Mouse (Mus musculus): Measurements from ENCODE around the gene Dlg2.

The Dlg2 gene

DNA sequence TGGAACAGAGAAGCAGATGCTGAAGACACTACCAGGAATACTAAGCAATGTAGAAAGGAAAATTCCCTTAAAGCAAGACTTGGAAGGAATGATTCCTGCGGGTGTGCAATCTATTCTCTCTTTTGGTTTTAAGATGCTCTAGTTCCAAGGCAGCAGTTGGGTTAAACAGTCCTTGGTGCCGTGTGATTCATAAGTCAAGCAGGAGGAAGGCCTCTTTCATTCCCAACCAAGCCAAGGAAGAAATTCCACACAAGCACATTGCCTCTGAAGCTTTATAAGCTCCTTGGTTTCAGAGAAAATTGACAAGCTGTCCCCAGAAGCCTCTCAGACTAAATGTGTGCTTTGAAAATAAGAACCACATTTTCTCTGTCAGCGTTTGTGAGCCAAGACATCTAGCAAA lies 1309.4 kb downstream of the Dlg2 start:
- DNase-seq = no peak

DNA sequence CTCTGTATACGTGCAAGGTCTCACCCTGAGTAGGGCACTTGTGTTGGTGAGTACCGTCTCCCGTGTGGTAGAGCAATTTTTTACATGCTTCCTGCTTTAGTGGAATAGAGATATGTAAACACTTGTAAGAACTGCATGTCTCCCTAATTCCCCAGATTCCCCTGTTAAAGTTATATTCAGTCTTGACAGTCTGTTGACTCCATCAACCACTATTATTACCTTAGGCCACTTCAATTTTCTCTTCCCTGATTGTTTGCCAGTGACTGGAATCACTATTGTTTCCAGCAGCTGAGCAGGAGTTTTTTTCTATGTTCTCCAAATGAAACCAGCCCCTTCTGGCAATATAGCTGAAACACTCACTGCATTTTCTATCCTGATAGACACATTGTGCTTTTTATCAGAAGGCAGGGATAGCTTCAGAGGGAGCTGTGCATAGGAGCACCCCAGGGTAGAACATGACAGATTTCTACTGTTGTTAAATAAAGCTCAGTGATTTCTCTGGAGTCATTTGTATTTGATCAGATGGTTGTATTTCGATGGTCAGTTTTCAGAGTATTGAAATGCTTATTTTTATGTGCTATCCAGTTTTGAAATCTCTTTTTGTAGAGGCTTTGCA lies 1314.6 kb downstream of the Dlg2 start:
- no peak for DNase-seq

DNA sequence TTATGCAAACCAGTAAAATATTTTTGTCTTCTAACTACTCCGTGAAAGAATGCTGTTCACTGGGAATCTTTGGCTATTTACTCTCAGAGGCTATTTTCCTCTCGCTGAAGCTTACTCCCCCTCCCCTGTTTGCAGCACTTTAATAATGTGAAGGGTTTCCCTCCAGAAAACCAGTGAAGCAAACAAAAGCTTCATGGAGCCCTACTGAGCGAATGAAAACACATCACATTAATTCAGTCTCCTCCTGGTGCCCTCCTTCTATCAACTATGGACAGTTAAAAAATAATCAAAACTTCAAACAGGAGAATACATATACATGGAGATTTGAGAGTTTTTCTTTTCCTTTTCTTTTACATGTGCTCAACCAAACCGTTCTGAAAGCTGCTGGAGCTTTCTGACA lies 1330.2 kb downstream of the Dlg2 start:
- DNase-seq = no peak

DNA sequence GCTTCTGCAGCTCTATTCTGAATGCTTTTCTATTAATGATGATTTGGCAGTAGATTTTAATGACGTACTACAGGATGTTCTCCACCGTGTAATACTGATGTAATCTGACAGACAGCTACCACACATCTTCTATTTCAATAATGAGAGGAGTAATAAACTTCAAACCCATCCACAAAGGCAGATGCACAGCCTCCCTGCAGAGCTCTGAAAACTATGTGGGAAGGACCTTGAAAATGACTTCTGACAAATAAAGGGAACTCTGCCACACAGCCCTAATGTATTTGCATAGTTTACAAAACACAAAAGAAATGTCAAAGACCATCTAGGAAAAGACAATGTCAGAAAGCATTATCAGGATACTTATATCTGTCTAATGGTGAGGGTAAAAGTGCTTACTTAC lies 1334.3 kb downstream of the Dlg2 start:
- DNase-seq = no peak

DNA sequence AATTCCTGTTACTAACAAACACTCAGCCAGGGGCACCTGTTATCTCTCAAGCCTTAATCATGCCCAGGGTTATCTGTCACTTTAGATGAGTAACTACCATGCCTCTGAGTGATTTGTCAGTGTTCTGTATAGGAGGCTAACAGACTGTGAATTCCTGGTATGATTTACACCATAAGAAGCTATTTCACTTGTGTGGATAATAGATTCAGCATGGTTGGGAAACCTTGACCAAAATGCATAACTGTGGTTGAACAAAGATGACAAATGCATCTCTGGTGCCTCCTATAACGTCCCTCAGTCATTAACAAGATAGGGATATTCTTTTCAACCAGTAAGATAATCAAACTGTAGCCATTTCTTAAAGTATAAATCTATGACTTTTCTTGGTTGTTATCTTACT lies 1341.5 kb downstream of the Dlg2 start:
- no peak for DNase-seq

DNA sequence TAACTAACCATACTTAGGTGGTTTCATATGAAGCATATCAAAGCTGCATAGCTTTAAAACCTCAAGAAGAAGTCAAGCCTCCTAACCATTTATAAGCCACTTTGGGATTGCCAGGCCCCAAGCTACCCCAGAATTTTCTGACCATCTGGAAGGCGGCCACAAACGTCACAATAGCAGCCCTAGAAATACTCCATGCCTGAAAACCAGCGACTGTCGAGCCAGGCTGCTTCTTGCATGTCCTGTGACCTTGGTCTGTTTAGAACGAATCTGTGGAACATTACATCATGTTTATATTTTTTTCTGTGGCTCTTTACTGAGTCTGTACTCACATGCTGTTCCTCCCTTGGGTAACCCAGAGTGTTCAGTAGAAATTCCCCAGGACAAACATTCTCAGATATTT lies 1355.7 kb downstream of the Dlg2 start:
- DNase-seq = no peak

DNA sequence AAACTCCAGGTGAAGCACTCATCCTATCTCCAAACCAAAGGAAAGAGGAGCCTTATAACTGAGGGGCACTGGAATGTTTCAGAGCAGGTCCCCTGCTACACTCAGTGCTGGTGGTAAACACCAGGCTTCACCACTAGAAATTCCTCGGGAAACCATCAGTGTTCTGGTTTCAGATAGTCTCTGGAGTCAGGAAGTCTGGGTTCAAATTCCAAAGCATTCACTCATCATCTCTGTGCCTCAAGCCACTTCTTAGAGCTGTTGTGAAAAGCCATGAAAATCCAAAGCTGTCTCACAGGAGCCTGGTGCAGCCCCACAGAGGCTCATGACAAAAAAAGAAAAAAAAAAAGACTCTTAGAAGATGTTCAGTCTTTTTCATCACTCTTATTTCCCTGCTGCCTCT lies 1369.3 kb downstream of the Dlg2 start:
- no peak for DNase-seq

DNA sequence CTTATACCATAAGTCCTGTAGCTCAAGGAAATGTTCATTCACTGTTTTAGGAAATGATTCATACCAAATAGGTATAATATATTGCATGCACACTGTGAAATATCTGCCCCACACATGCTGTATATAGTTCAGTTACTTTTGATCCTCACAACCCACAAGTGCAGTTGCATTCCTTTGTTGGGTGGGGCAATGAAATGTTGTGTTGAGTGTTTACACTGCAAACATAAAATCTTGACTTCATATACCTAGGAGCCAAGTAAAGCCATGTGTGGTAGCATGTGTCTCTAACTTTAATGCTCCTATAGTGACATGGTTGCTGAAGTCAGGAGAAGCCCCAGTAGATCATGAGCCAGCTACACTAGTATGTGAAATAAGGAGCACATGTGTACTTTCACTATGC lies 1372.9 kb downstream of the Dlg2 start:
- DNase-seq = no peak

DNA sequence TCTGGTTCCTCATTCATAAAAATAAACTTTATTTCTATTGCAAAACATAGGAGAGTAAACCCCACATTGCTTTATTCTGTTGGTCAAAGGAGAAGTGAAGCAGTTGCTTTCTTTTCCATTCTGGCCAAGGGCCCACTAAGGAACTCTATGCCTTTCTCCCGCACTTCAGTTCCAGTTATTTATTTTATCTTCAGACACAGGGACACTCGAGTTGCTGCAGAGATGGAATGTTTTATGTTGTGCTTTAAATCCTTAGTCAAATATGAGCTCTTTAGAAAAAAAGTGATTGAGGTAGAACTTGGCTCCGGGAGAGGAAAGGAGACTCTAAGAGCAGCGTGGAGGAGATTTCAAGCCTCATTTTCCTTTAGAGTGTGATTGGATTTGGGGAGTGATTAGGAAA lies 1377.2 kb downstream of the Dlg2 start:
- no peak for DNase-seq

DNA sequence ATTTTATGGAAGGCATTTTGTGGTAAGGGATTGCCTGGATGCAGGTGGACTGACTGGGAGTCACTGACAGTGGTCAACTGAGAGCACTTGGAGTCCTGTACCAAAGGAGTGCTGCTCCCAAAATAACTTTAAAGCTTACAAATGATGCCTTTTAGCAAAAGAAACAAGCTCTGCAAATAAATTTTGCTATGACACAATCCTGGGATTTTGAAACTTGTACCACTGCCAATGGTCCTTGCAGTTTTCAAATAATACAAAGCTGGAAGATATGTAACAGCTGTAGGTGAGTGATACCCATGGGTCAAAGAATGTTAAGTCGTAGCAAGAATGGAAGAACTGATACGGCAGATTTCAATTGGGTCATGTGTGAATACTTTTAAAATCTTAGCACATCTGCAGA lies 1380.5 kb downstream of the Dlg2 start:
- DNase-seq = no peak

DNA sequence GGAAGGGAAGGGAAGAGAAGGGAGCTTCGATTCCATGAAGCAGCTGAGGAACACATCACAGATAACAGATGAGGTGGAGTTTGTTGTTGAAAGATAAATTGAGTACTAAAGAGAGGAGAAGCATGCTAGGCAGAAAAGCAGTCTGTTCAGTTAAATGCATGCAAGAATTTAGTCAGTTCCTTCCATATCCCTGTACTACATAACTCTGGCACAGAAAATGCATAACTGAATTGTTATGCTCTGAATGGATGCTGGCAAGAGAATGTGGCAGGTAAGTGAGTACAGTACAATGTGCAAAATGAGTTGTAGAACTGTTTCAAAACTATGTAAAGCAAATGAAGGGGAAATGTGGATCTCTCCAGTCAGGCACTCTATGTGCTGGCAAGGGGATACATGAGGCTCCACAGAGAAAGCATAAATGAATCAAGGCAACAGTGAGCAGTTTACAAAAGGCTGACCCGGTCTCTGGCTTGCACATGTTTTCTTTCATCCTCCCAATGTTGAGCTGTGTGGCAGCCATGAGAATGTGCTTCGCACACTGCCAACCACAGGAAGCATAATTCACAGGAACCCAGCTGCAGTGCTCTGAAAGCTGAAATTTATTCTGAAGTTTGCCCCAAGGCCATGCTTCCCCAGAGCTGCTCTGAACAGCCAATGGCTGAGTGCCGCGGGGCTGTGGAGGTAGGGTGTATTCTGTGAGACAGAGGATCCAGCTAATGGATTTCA lies 1386.5 kb downstream of the Dlg2 start:
- DNase-seq = no peak

DNA sequence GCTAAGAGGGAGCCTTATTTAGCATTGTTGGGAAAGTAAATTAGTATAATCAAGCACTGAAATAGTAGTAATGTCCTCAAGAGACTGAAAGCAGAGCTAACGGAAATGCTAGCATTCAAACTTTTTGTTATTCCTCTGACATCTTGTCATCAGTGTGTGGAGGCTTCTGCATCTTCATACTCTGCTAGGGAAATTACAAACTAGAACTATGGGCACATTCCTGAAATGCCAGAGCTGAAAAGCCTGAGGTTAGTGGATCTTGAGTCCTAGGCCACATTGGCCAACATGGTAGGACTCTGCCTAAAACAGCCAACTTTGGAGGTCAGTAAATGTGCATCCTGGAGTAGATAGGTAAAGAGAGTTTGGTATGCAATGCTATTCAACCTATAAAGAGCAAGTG lies 1392.4 kb downstream of the Dlg2 start:
- DNase-seq = no peak

DNA sequence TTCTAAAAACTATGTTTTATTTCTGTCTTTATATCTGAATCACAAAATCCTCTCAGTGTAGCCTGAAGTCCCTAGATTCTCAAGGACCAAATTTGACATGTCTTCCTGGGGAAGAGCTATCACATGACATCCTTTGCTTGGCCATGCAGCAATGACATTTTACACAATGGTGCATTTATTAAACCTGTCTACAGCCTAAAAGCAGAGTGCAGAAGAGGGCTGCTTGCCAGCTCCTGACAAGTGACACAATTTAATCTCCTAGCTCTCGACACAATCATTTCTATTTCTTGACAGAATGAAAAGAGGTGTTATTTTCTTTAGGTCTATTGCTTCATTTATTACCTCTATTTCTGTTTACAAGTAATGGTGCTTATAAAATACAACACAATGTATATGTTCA lies 1400.4 kb downstream of the Dlg2 start:
- DNase-seq = no peak

DNA sequence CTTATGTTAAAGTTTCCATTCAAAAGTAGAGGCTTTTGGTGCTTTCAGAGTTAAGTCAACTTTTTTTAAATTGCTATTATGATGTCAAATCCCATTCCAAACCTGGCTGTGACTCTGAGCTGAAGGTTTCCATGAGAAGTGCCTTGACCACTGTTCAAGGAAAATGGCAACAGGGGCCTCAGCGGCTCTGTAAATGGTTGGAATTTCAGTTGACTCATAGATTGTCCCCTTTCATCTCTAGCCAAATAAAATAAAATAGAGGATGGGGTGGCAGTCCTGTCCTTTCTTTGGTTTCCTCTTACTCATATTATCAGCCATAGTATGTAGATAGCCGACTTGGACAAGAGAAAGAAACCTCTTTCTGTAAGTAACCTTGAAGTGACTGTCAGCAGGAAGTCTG lies 1401.3 kb downstream of the Dlg2 start:
- DNase-seq = no peak

DNA sequence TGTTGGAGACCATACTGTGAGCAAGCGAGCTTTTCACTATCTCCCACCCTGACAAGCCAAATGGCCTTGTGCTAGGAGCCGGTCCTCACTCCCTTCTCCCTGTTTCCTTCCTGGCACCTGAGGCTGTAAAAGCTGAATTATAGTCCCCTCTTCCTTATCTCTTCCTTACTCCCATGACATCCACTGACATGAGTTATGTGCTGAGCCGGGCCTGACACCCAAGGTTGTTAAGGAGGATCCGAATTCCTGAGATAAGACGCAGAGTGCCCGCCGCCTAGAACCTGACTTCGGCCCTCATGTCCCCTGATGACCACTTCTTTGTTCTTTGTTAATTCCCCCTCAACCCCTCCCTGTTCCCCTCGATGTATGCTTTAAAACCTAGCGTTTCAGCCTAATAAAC lies 1409.9 kb downstream of the Dlg2 start:
- DNase-seq = no peak

DNA sequence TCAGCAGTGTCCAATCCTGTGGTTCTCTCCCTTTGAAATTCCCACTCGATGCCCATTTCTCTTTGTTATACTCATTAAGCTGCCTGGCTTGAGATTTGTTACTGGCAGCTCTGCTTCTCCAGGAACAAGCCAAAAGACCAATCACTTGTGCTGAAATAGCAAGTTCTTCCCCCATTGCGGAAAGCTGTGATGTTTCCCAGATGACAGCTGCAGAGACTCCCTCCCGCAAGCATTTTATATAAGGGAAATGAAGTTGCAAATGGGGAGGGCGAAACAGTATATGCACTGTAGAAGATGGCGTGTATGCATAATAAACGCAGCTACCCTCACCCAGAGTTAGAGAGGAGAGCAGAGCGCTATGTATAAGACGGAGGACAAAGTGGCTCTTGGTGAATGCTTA lies 1417.5 kb downstream of the Dlg2 start:
- no peak for DNase-seq

DNA sequence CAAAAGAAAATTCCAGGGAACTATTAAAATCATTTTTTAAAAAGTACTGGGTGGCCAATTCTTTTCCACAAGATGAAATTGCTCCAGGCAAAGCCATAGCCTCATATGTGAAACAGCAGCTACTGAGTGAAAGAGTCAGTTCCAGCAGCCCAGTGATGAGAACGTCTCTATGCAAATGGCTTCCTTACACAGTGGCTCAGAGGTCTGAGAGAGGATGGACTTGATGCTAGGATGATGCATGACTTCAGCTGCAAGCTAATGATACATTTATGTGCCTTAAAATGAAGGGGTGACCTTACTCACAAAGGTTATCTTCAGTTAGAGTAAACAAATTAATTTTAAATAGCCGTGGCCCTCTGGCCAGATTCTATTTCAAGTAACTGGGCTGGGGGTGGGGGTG lies 1420.5 kb downstream of the Dlg2 start:
- DNase-seq = no peak

DNA sequence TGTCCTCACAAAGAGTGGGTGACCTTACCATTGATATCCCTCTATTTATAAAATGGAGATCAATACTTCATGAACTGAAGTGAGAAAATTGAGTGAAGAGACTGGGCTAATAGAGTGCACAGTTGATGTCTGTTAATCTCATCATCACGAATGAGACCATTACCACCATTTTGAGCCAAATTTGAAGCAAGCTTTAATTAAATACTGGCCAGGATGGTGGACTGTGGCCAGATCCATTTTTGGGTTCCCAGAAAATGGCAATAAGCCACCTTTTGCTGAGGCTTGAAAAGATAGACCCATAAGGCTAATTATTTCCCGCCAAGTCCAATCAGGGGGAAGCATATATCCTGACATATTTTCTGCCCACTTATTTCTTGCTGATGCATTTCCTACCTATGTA lies 1421.0 kb downstream of the Dlg2 start:
- no peak for DNase-seq

DNA sequence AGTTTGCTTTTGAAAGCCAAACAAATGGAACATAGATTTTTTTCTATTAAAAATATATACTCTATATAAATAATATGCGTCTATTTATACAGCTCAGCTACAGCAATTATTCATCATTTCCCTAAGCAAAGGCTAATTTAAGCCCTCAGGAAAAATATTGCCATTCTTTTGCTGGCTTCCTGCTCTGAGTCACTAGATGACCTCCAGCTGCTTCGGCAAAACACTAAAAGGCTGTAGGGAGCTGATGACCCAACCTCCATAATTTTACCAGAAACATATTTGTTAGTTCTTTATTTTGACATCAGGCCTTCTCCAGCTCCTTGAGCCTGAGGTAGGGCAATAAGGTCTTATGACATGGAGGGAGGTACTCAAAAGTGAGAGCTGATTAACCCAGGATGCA lies 1426.0 kb downstream of the Dlg2 start:
- DNase-seq = no peak

DNA sequence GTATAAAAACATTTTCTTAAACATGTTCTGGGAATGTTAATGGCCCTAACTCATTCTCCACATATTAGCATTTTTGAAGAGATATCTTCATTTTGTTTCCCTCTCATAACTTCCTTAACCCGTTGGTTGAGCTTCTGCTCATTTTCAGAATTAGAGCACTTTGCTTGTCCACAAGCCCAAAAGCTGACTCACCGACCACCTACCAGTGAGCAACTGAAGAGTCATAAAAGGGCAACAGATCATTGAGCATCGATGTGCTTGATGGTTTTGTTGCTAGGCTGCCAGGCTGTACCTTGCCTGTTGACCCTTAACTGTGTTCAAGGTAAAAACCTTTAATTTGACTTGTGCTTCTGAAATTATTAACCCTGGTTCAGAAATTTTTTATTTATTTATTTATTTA lies 1440.3 kb downstream of the Dlg2 start:
- no peak for DNase-seq

DNA sequence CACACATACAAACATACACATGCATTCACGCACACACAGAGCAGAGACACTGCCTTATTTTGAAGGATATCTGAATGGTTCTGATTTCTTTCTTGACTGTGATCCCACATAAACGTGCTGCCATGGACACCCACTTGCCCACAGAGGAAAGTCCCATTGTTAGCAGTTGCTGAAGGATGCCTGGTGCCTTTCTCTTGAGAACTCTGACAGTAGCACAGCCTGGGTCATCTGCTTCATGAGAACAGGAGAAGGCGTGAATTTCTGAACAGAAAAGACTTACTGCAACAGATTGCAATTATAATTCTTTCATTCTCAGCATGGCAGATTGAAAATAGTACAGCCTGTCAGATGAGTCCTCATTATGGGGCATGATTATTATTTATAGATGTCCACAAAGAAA lies 1442.6 kb downstream of the Dlg2 start:
- no peak for DNase-seq

DNA sequence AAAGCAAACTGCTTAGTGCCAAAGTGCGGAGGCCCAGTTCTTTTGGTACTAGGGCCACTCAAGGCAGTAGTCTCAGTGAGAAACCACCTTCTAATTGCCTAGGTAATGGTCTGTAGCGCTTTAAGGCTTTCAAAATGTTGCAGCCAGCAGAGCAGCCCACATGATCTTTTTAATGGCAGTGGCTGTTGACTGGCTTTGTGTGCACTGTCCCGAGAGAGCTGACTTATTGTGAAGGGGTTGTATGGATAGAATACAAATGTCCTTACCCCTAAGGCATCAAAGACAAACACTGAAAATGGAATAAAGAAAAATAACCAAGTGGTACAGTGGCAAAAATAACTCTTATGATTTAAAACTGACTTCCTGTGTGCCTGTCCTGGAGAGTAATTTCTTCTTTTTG lies 1443.3 kb downstream of the Dlg2 start:
- DNase-seq = no peak

DNA sequence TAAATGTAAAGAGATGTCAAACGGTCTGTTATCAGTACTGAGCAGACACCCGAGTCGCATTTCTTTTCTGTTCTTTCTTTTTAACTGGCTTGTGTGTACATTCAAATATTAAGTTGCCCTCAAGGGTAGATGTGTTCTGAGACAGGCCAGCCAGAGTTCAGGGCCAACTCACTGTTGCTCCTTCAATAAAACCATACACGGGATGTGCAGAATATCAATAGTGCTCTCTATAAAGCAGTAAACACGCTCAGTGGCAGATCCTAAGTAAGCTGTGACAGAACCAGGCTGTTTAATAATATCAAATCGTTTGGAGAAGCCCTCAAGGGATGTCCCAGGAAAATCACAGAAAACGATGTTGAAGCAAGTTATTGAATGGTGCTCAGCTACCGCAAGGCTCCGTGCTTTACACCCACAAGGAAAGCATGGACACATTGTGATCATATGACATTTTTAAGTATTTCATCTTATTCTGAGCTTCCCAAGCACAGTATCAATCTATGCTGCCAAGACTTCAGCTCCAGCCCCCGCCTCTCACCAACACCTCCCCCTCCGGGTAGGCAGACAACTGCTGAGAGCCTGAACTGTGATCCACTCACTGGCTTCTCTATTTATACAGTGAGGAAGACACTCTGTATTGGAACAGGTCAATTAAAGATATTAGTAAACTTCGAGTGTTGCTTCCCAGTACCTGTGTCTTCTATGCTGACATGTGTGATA lies 1458.6 kb downstream of the Dlg2 start:
- DNase-seq = no peak

DNA sequence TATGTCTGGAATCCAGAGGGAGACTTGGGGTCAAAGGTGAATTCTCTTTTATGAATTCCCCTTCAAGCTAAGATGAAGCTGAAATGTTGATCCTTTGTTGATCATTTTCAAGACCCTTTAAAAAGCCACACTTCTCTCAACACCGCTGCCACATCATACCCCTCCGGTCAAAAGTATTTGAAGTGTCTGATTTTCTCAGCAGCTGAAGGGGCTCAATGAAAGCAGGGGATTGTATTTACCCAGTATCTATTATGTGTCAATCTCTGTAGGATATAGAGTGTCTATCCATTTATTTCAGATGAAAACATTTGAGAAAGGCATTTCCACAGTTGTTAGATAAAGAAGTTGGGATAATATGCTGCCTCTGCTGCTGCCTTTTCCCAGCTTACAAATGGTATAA lies 1459.7 kb downstream of the Dlg2 start:
- no peak for DNase-seq

DNA sequence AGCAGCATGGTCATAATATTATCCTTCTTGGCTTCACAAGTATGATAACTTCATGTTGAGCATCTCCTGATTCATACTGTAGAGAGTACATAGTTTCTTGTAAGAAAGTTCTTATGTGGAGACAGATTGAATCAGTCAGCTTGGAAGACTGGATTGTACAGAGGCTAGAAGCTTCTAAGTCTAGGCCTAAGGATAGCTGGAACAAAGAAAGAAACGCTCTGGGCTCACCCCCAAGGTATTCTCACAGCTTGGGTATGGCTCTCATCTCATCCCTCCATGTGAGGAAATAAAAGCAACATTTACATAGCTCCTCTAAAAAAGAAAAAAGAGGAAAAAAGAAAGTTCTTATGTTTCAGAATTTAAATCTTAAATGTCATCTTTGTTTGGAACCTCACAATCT lies 1466.8 kb downstream of the Dlg2 start:
- DNase-seq = no peak
